Mouse (Mus musculus): Measurements from ENCODE around the gene Gm48551. TPM values are rescaled to one million over a fixed set of nuclear protein-coding genes. Genes with fewer than 3 reads are reported as not detected.

The Gm48551 gene
- polyA plus RNA-seq, 1 experiment from 2014 or later = 1.1 TPM

GRCm38 (mm10) chr10:81401205-81401520 is 16.9 kb downstream of the Gm48551 start:
- H3K9ac ChIP-seq (ENCODE audit: low read length) = no peak overlapping the region
- no peaks in the 10 kb centered on the region for H3K27me3 ChIP-seq (ENCODE audit: control insufficient read depth, insufficient read depth, low read length)
- H3K4me1 ChIP-seq (replicated peaks; ENCODE audit: control insufficient read depth, insufficient read depth) = peaks cover 8% of the 10 kb centered on the region
- H3K4me2 ChIP-seq (replicated peaks; ENCODE audit: low read depth) = no peak overlapping the region
- H3K27ac ChIP-seq (replicated peaks) = peak overlapping the region; percentile 83
- no peak overlapping the region for H3K4me3 ChIP-seq (ENCODE audit: low read depth, low read length)
- peak; percentile 18 for ATAC-seq (ENCODE audit: low FRiP score, low TSS enrichment)
- no peak for DNase-seq (ENCODE audit: low spot score)
- TF ChIP-seq CTCF (IDR thresholded peaks at IDR 0.05; ENCODE audit: low read depth) (no peak), EP300 (optimal IDR thresholded peaks at IDR 0.05) (no peak)
- H3K36me3 ChIP-seq (ENCODE audit: control insufficient read depth, insufficient read depth, low read length) = peaks cover 34% of the 10 kb centered on the region
- H3K9me3 ChIP-seq (ENCODE audit: control insufficient read depth, low read length) = no peaks in the 10 kb centered on the region
- 44% methylated on average over 10 of the region's 10 CpGs for WGBS

- H3K4me3 ChIP-seq (ENCODE audit: low read depth, low read length) = peak overlapping the region; percentile 2; the same call in 1 of the 2 replicates
- no peak; the same call in 1 of the 2 replicates for TF ChIP-seq CTCF (IDR thresholded peaks at IDR 0.05; ENCODE audit: low read depth)
Measured at GRCm38 (mm10) chr10:81401521-81402226, 17.4 kb downstream of the Gm48551 start.

DNA sequence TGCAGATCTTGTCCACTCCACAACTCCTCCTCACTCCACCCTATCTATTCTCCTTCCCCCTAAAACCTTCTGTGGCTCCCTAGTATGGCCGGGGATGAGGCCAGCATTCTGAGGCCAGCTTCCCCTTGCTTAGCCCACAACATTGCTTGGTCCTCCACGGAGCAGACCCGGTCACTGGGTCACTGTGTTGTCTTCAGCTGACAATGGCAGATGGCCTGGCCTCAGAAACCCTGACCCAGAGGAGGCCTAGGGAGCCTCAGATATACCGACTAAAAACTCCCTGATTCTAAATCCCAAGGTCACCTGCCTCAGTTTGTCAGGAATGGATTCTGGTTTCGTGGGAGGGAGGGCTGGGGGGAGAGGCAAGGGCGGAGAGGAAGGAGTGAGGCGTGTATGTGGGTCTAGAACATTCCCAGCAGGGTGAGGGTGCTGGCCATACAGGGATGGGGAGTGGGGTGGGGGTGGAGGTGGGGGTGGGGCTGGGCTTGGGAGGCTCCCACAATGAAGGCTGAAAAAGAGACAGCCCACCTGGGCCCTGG is 18.0 kb downstream of the Gm48551 start:
- WGBS = 26% methylated on average over 7 of the region's 7 CpGs
- no peak for DNase-seq (ENCODE audit: low spot score)
- Histone ChIP-seq H3K36me3 (ENCODE audit: control insufficient read depth, insufficient read depth, low read length) (peaks cover 43% of the 10 kb centered on the region), H3K9ac (ENCODE audit: low read length) (0 out of 2 replicates have a peak overlapping the region, but pooled peaks have one; percentile 8), H3K4me2 (replicated peaks; ENCODE audit: low read depth) (peak overlapping the region; percentile 17; the same call in 1 of the 2 replicates), H3K9me3 (ENCODE audit: control insufficient read depth, low read length) (no peaks in the 10 kb centered on the region), H3K4me1 (replicated peaks; ENCODE audit: control insufficient read depth, insufficient read depth) (peaks cover 8% of the 10 kb centered on the region), H3K27ac (replicated peaks) (peak overlapping the region; percentile 83), H3K4me3 (ENCODE audit: low read depth, low read length) (no peak overlapping the region), H3K27me3 (ENCODE audit: control insufficient read depth, insufficient read depth, low read length) (no peaks in the 10 kb centered on the region)
- ATAC-seq (ENCODE audit: low FRiP score, low TSS enrichment) = no peak
- TF ChIP-seq EP300 (optimal IDR thresholded peaks at IDR 0.05) = no peak
- no peak for TF ChIP-seq CTCF (IDR thresholded peaks at IDR 0.05; ENCODE audit: low read depth)

More at GRCm38 (mm10) chr10:81401521-81402226, 17.4 kb downstream of the Gm48551 start:
- H3K27me3 ChIP-seq (ENCODE audit: control insufficient read depth, insufficient read depth, low read length) = no peaks in the 10 kb centered on the region
- 10% methylated on average over 18 of the region's 18 CpGs for WGBS
- H3K36me3 ChIP-seq (ENCODE audit: control insufficient read depth, insufficient read depth, low read length) = peaks cover 39% of the 10 kb centered on the region
- H3K9me3 ChIP-seq (ENCODE audit: control insufficient read depth, low read length) = no peaks in the 10 kb centered on the region
- H3K27ac ChIP-seq (replicated peaks) = peak overlapping the region; percentile 83
- DNase-seq (ENCODE audit: low spot score) (peak; percentile 84), ATAC-seq (ENCODE audit: low FRiP score, low TSS enrichment) (peak; percentile 82)
- H3K9ac ChIP-seq (ENCODE audit: low read length) = no peak overlapping the region
- H3K4me2 ChIP-seq (replicated peaks; ENCODE audit: low read depth) = peak overlapping the region; percentile 17; the same call in 1 of the 2 replicates
- H3K4me1 ChIP-seq (replicated peaks; ENCODE audit: control insufficient read depth, insufficient read depth) = peaks cover 8% of the 10 kb centered on the region

- H3K9ac ChIP-seq (ENCODE audit: low read length) = no peak overlapping the region
- no peaks in the 10 kb centered on the region for H3K27me3 ChIP-seq (ENCODE audit: control insufficient read depth, insufficient read depth, low read length)
- ATAC-seq (ENCODE audit: low FRiP score, low TSS enrichment) = no peak
- DNase-seq (ENCODE audit: low spot score) = no peak
- peaks cover 45% of the 10 kb centered on the region for H3K36me3 ChIP-seq (ENCODE audit: control insufficient read depth, insufficient read depth, low read length)
- TF ChIP-seq EP300 (optimal IDR thresholded peaks at IDR 0.05) = no peak
- no peak for TF ChIP-seq CTCF (IDR thresholded peaks at IDR 0.05; ENCODE audit: low read depth)
- H3K27ac ChIP-seq (replicated peaks) = peak overlapping the region; percentile 83
- 62% methylated on average over 10 of the region's 10 CpGs for WGBS
- peaks cover 12% of the 10 kb centered on the region for H3K4me1 ChIP-seq (replicated peaks; ENCODE audit: control insufficient read depth, insufficient read depth)
- no peak overlapping the region for H3K4me3 ChIP-seq (ENCODE audit: low read depth, low read length)
- no peak overlapping the region for H3K4me2 ChIP-seq (replicated peaks; ENCODE audit: low read depth)
- no peaks in the 10 kb centered on the region for H3K9me3 ChIP-seq (ENCODE audit: control insufficient read depth, low read length)
Measured at GRCm38 (mm10) chr10:81403511-81403910, 19.2 kb downstream of the Gm48551 start.

- TF ChIP-seq EP300 (optimal IDR thresholded peaks at IDR 0.05) = no peak
- TF ChIP-seq CTCF (IDR thresholded peaks at IDR 0.05; ENCODE audit: low read depth) = no peak
- Histone ChIP-seq H3K27me3 (ENCODE audit: control insufficient read depth, insufficient read depth, low read length) (no peaks in the 10 kb centered on the region), H3K4me1 (replicated peaks; ENCODE audit: control insufficient read depth, insufficient read depth) (peaks cover 12% of the 10 kb centered on the region), H3K9ac (ENCODE audit: low read length) (no peak overlapping the region), H3K4me2 (replicated peaks; ENCODE audit: low read depth) (no peak overlapping the region), H3K4me3 (ENCODE audit: low read depth, low read length) (no peak overlapping the region), H3K27ac (replicated peaks) (no peak overlapping the region), H3K9me3 (ENCODE audit: control insufficient read depth, low read length) (no peaks in the 10 kb centered on the region), H3K36me3 (ENCODE audit: control insufficient read depth, insufficient read depth, low read length) (peaks cover 43% of the 10 kb centered on the region)
- DNase-seq (ENCODE audit: low spot score) (no peak), ATAC-seq (ENCODE audit: low FRiP score, low TSS enrichment) (no peak)
- 37% methylated on average over 9 of the region's 9 CpGs for WGBS
Measured at GRCm38 (mm10) chr10:81404082-81404481, 19.8 kb downstream of the Gm48551 start.

DNA sequence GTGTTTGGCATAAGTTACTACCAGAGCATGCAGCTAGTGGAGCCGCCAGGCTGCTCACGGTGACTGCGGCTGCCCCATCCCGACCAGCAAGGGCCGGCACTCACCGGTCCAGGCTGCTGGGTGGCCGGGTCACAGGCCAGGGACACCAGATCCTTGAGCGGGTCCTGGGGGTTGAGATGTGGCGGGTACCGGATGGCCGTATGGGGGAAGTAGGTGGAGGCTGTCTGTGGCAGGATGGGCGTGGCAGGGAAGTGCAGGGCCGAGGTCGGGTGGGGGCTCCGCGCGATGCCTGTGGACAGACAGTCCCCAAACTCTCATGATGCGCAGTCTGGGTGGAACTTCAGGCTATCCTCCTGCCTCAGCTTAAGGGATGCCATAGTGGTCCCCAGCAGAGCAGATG is 20.5 kb downstream of the Gm48551 start:
- Histone ChIP-seq H3K9ac (ENCODE audit: low read length) (no peak overlapping the region), H3K27ac (replicated peaks) (no peak overlapping the region), H3K27me3 (ENCODE audit: control insufficient read depth, insufficient read depth, low read length) (no peaks in the 10 kb centered on the region), H3K36me3 (ENCODE audit: control insufficient read depth, insufficient read depth, low read length) (peaks cover 37% of the 10 kb centered on the region), H3K4me1 (replicated peaks; ENCODE audit: control insufficient read depth, insufficient read depth) (peaks cover 12% of the 10 kb centered on the region), H3K9me3 (ENCODE audit: control insufficient read depth, low read length) (no peaks in the 10 kb centered on the region), H3K4me2 (replicated peaks; ENCODE audit: low read depth) (no peak overlapping the region), H3K4me3 (ENCODE audit: low read depth, low read length) (no peak overlapping the region)
- DNase-seq (ENCODE audit: low spot score) (no peak), ATAC-seq (ENCODE audit: low FRiP score, low TSS enrichment) (no peak)
- WGBS = 63% methylated on average over 17 of the region's 18 CpGs
- no peak for TF ChIP-seq CTCF (IDR thresholded peaks at IDR 0.05; ENCODE audit: low read depth)
- TF ChIP-seq EP300 (optimal IDR thresholded peaks at IDR 0.05) = no peak
